Mouse (Mus musculus) gastrocnemius, adult 18-20 months (tissue): ENCODE results near the gene Kpna7. TPM values are rescaled to one million over a fixed set of nuclear protein-coding genes. Genes with fewer than 3 reads are reported as not detected.
"Not testable (repeated sequence)": the region's sequence is repeated elsewhere in the genome, so short reads cannot be mapped to it uniquely, and the experiment has no call there.

Experiments used
- DNase-seq: peaks from one replicate; pipeline ENCODE4 v3.0.0; 2021; ENCODE audit warnings: low spot score
- long read RNA-seq, 2 experiments: library from polyadenylated mRNA; stranded (forward); transcript quantifications; one replicate each; pipeline ENCODE4 v2.0.0; 2021
- total RNA-seq, 2 experiments: library from RNA; stranded (reverse); gene quantifications; 2 replicates each; pipeline ENCODE4 v1.2.3; 2021

Gene Kpna7
- total RNA-seq: not detected
- long read RNA-seq, experiment 1: 0 reads
- long read RNA-seq, experiment 2: 0 reads

GRCm38 (mm10) chr5:145083632-145084451 is at the start of gene Kpna7, which contains the start of gene Arpc1a:
Gene Kpna7, minus strand, starts transcription at chr5:145084030.
Gene Arpc1a, plus strand, starts transcription at chr5:145083830.
- peak; percentile 90 for DNase-seq

GRCm38 (mm10) chr5:145133275-145133674 is 49.4 kb upstream of the Kpna7 start:
- DNase-seq: not testable (repeated sequence)

GRCm38 (mm10) chr5:145130995-145131394 is 47.2 kb upstream of the Kpna7 start:
- DNase-seq: no peak

GRCm38 (mm10) chr5:145130191-145130590 is 46.4 kb upstream of the Kpna7 start:
- DNase-seq: no peak

GRCm38 (mm10) chr5:145129773-145130172 is 45.9 kb upstream of the Kpna7 start:
- DNase-seq: not testable (repeated sequence)

- DNase-seq: no peak
Observed at GRCm38 (mm10) chr5:145129124-145129523, 45.3 kb upstream of the Kpna7 start.

GRCm38 (mm10) chr5:145126580-145126979 is 42.8 kb upstream of the Kpna7 start:
- no peak for DNase-seq

- DNase-seq: no peak
Observed at GRCm38 (mm10) chr5:145123396-145123795, 39.6 kb upstream of the Kpna7 start.

GRCm38 (mm10) chr5:145120921-145121320 is 37.1 kb upstream of the Kpna7 start:
- no peak for DNase-seq

- DNase-seq: no peak
Observed at GRCm38 (mm10) chr5:145119385-145119784, 35.6 kb upstream of the Kpna7 start.

GRCm38 (mm10) chr5:145118461-145118860 is 34.6 kb upstream of the Kpna7 start:
- no peak for DNase-seq

GRCm38 (mm10) chr5:145118005-145118404 is 34.2 kb upstream of the Kpna7 start:
- no peak for DNase-seq

- peak; percentile 66 for DNase-seq
Observed at GRCm38 (mm10) chr5:145116916-145117315, 33.1 kb upstream of the Kpna7 start.

- peak; percentile 66 for DNase-seq
Observed at GRCm38 (mm10) chr5:145116316-145116715, 32.5 kb upstream of the Kpna7 start.

GRCm38 (mm10) chr5:145115736-145116135 is 31.9 kb upstream of the Kpna7 start:
- no peak for DNase-seq

GRCm38 (mm10) chr5:145114606-145115473 is 31.0 kb upstream of the Kpna7 start:
- DNase-seq: peak; percentile 77

GRCm38 (mm10) chr5:145114071-145114605 is 30.3 kb upstream of the Kpna7 start, which contains the start of gene Arpc1b:
Gene Arpc1b, plus strand, starts transcription at chr5:145114215.
- DNase-seq: peak; percentile 54

GRCm38 (mm10) chr5:145113416-145113815 is 29.6 kb upstream of the Kpna7 start:
- no peak for DNase-seq

GRCm38 (mm10) chr5:145112566-145112965 is 28.7 kb upstream of the Kpna7 start:
- no peak for DNase-seq

- no peak for DNase-seq
Observed at GRCm38 (mm10) chr5:145110401-145110800, 26.6 kb upstream of the Kpna7 start.

GRCm38 (mm10) chr5:145105694-145106275 is 22.0 kb upstream of the Kpna7 start:
- DNase-seq: no peak
